In genomic region chr17:10040951-10041359, GRCm38 (mm10) we compare ENCODE assay signal across 9 mouse cellular contexts.
A peak's percentile ranks its signal among the peaks of the same experiment; 100 is the strongest.
DNase-seq lines count a peak whose midpoint lies in the region; ATAC-seq lines count a peak whose summit lies in the region.
"Had no signal": no experiment of that assay in that cellular context is flagged by ENCODE, and none has a peak within 500 bp of the region (broad histone marks: within the 10 kb centered on the region; RNA-seq: fewer than 3 reads in every experiment).

No protein-coding gene starts in this region.

- DNase-seq in adrenal gland, adult 8-10 months: peak; percentile 29
- no peak for DNase-seq in adrenal gland, postnatal 25 days
- DNase-seq in c-Kit-positive CD71-negative TER-119-negative erythroid progenitor cells, embryonic 14.5 days (ENCODE audit: low read depth): peak; percentile 8
- peak; percentile 18 to 39 for DNase-seq in heart, postnatal 36 days
- DNase-seq in lung, postnatal 10 days: peak; percentile 70
- DNase-seq in natural killer cell, adult 2 months (ENCODE audit: low spot score in 2 of 2): no peak
- DNase-seq: gastrocnemius, postnatal 25 days had no signal

- intact Hi-C loops in heart, postnatal 36 days (cut with DNase I): loop anchor here (1.0 to 5.0 kb wide), 3 partner anchors 53 to 451 kb away; no protein-coding TSS in a partner anchor

- ATAC-seq in megakaryocyte-erythroid progenitor cell, adult 5-6 weeks (replicated peaks; ENCODE audit: low FRiP score, low TSS enrichment, poor library complexity, severe bottlenecking): no peak
- ATAC-seq in inflammation-experienced regulatory T-cells, adult 6 months: no peak

Comparison
In these comparisons a context has a peak if more than half of its experiments do, and no peak if none do; other contexts are left out.
1. DNase-seq: peak in adrenal gland, adult 8-10 months (single experiment), c-Kit-positive CD71-negative TER-119-negative erythroid progenitor cells, embryonic 14.5 days (single experiment), heart, postnatal 36 days (2 of 2) and lung, postnatal 10 days (single experiment); none in adrenal gland, postnatal 25 days (single experiment) and natural killer cell, adult 2 months (0 of 2).